18 mouse cellular contexts compared by ENCODE assay signal in the genomic region with DNA sequence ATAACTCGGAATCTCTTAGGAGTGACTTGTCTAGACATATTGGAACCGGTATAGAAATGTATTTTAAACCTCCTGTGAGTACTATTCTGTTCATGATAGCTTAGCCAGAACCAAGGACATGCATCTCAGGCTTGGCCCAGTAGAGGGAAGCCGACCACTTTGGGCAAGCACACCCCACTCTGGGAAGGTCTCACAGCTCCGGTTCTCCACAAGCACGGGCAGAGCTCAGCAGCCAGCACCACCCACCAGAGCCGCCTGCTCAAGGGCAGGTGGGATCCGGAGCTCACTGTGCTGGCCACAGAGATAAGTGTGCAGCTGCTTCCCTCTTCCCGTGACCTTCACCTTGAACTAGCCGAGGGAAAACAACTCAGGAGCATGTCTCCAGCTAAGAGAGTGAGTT. TPM values are rescaled to one million over a fixed set of nuclear protein-coding genes. Genes with fewer than 3 reads are reported as not detected.
DNase-seq lines count a peak whose midpoint lies in the region; ATAC-seq and TF ChIP-seq lines count a peak whose summit lies in the region.
"Had no signal": no experiment of that assay in that cellular context is flagged by ENCODE, and none has a peak within 500 bp of the region (broad histone marks: within the 10 kb centered on the region; RNA-seq: fewer than 3 reads in every experiment).

No protein-coding gene starts in this region.

- no peak for ATAC-seq in intestine, postnatal 0 days
- ATAC-seq in intestine, embryonic 15.5 days: no peak
- 0 out of 2 replicates have a peak, but pooled peaks have one; percentile 16 for ATAC-seq in stomach, postnatal 0 days (ENCODE audit: low FRiP score, low TSS enrichment)
- ATAC-seq: forebrain, embryonic 14.5 days had no signal

- 82% methylated on average over 9 of the region's 9 CpGs for WGBS in intestine, postnatal 0 days
- 78% methylated on average over 9 of the region's 9 CpGs for WGBS in intestine, embryonic 15.5 days
- 80% methylated on average over 9 of the region's 9 CpGs for WGBS in stomach, postnatal 0 days

- H3K27me3 ChIP-seq in intestine, postnatal 0 days (replicated peaks; ENCODE audit: control insufficient read depth, insufficient read depth, low read length): no peaks in the 10 kb centered on the region
- no peaks in the 10 kb centered on the region for H3K27me3 ChIP-seq in intestine, embryonic 15.5 days (replicated peaks)
- H3K27me3 ChIP-seq in stomach, postnatal 0 days (ENCODE audit: control insufficient read depth, insufficient read depth, low read length): no peaks in the 10 kb centered on the region
- H3K27me3 ChIP-seq: embryonic facial prominence, embryonic 12.5 days; neural tube, embryonic 13.5 days had no signal

- TF ChIP-seq CTCF in intestine, postnatal 0 days (IDR thresholded peaks at IDR 0.05; ENCODE audit: low read depth): peak; percentile 35; the same call in 1 of the 2 replicates
- TF ChIP-seq CTCF in stomach, postnatal 0 days (IDR thresholded peaks at IDR 0.05; ENCODE audit: low read depth): peak; percentile 43

- no peak overlapping the region for H3K9ac ChIP-seq in intestine, postnatal 0 days (ENCODE audit: low read depth, low read length)
- no peak overlapping the region for H3K9ac ChIP-seq in intestine, embryonic 15.5 days
- no peak overlapping the region for H3K9ac ChIP-seq in stomach, postnatal 0 days (ENCODE audit: low read length)
- H3K9ac ChIP-seq: embryonic facial prominence, embryonic 12.5 days; neural tube, embryonic 13.5 days had no signal

- no peak overlapping the region for H3K4me3 ChIP-seq in intestine, postnatal 0 days (ENCODE audit: low read depth, low read length)
- no peak overlapping the region for H3K4me3 ChIP-seq in intestine, embryonic 15.5 days (replicated peaks)
- H3K4me3 ChIP-seq in stomach, postnatal 0 days (ENCODE audit: low read depth, low read length): no peak overlapping the region
- H3K4me3 ChIP-seq: embryonic facial prominence, embryonic 12.5 days; midbrain, embryonic 10.5 days; neural tube, embryonic 13.5 days had no signal

- no peaks in the 10 kb centered on the region for H3K9me3 ChIP-seq in intestine, postnatal 0 days (ENCODE audit: control insufficient read depth)
- no peaks in the 10 kb centered on the region for H3K9me3 ChIP-seq in intestine, embryonic 15.5 days
- no peaks in the 10 kb centered on the region for H3K9me3 ChIP-seq in stomach, postnatal 0 days (ENCODE audit: control insufficient read depth, low read length)
- H3K9me3 ChIP-seq: embryonic facial prominence, embryonic 12.5 days; midbrain, embryonic 10.5 days; neural tube, embryonic 13.5 days had no signal

- H3K27ac ChIP-seq in intestine, postnatal 0 days (ENCODE audit: low read depth, low read length): no peak overlapping the region
- no peak overlapping the region for H3K27ac ChIP-seq in intestine, embryonic 15.5 days
- H3K27ac ChIP-seq in stomach, postnatal 0 days (replicated peaks): no peak overlapping the region
- H3K27ac ChIP-seq: embryonic facial prominence, embryonic 12.5 days; midbrain, embryonic 10.5 days; neural tube, embryonic 13.5 days had no signal

- TF ChIP-seq EP300 in stomach, postnatal 0 days (optimal IDR thresholded peaks at IDR 0.05): no peak

- H3K36me3 ChIP-seq in intestine, postnatal 0 days (ENCODE audit: control insufficient read depth, insufficient read depth): peaks cover 17% of the 10 kb centered on the region; the same call in 1 of the 2 replicates
- H3K36me3 ChIP-seq in intestine, embryonic 15.5 days: 0 out of 2 replicates have a peak, but pooled peaks cover 4% of the 10 kb centered on the region
- no peaks in the 10 kb centered on the region for H3K36me3 ChIP-seq in stomach, postnatal 0 days (ENCODE audit: control insufficient read depth, insufficient read depth, low read length)

- H3K4me2 ChIP-seq in intestine, postnatal 0 days (replicated peaks; ENCODE audit: low read depth): no peak overlapping the region
- H3K4me2 ChIP-seq in intestine, embryonic 15.5 days (replicated peaks): no peak overlapping the region
- no peak overlapping the region for H3K4me2 ChIP-seq in stomach, postnatal 0 days (replicated peaks; ENCODE audit: low read depth)
- H3K4me2 ChIP-seq: embryonic facial prominence, embryonic 12.5 days; neural tube, embryonic 13.5 days had no signal

- H3K4me1 ChIP-seq in intestine, postnatal 0 days (replicated peaks; ENCODE audit: control insufficient read depth, insufficient read depth, low read length): no peaks in the 10 kb centered on the region
- no peaks in the 10 kb centered on the region for H3K4me1 ChIP-seq in intestine, embryonic 15.5 days (replicated peaks)
- H3K4me1 ChIP-seq in stomach, postnatal 0 days (replicated peaks; ENCODE audit: control insufficient read depth, insufficient read depth): no peaks in the 10 kb centered on the region
- H3K4me1 ChIP-seq: embryonic facial prominence, embryonic 12.5 days; neural tube, embryonic 13.5 days had no signal

- DNase-seq in cerebellum, adult 11 months: peak; percentile 6
- DNase-seq in cerebellum, adult 18-20 months: no peak
- DNase-seq in ovary, adult 18-20 months (ENCODE audit: low spot score): peak; percentile 84
- DNase-seq in ovary, postnatal 10 days (ENCODE audit: low spot score): no peak
- DNase-seq in stomach, postnatal 0 days (ENCODE audit: low spot score): no peak
- DNase-seq in thymus, adult 18-20 months: no peak
- DNase-seq: B cell, adult 2 months; cerebellum, adult 8-10 months; kidney, adult 18-20 months; layer of hippocampus, postnatal 36 days; liver; thymus, adult 2 months had no signal

RNA-seq across cellular contexts. Expression of gene Vac14, which starts 32.5 kb away (rescaled TPM):
- polyA plus RNA-seq in intestine, postnatal 0 days (2015; fragmentation: Nextera tagmentation; extraction: Ambion mirVana): 14.4 and 14.8 TPM in 2 replicates
- 22.4 and 23.1 TPM in 2 replicates for polyA plus RNA-seq in intestine, embryonic 15.5 days (2015; fragmentation: Nextera tagmentation; extraction: Ambion mirVana)
- polyA plus RNA-seq in stomach, postnatal 0 days (2015; fragmentation: Nextera tagmentation; extraction: Ambion mirVana): 7.7 and 9.5 TPM in 2 replicates

Comparison
In these comparisons a context has a peak if more than half of its experiments do, and no peak if none do; other contexts are left out.
1. DNase-seq: peak in cerebellum, adult 11 months (single experiment) and ovary, adult 18-20 months (single experiment); none in cerebellum, adult 18-20 months (0 of 2), ovary, postnatal 10 days (single experiment), stomach, postnatal 0 days (single experiment) and thymus, adult 18-20 months (0 of 2).